Mouse (Mus musculus) v-Abl transformed pro-B cells (cell line): ENCODE measurements around the gene Cdh20.

Experiments used
- in situ Hi-C, 2 experiments: fragments of 400-800 bp; cut with MboI; formaldehyde crosslinking; loops; one replicate each; pipeline ENCODE4 v1.15.1; 2025; ENCODE audit not compliant: unreplicated experiment in 2 of 2

The Cdh20 gene

DNA sequence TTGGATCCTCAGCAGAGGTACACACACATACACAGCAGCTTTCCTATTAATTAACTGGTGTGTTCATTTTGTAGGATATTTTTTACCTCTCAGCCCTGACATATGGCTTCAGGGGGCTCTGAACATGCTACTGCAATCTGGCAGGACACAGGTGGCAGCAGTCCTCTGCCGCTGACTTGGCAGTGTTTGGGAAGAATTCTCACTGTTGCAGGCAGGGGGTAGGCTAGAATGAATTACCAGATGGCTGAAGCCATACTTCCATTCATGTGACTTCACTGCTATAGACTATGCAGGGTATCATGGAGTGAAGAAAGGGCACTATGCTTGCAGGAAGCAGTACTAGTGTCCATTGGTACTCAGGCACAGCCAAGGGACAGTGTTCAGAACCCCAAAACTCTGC, 233.8 kb downstream of the Cdh20 start:
- in situ Hi-C loops: no loop called here

DNA sequence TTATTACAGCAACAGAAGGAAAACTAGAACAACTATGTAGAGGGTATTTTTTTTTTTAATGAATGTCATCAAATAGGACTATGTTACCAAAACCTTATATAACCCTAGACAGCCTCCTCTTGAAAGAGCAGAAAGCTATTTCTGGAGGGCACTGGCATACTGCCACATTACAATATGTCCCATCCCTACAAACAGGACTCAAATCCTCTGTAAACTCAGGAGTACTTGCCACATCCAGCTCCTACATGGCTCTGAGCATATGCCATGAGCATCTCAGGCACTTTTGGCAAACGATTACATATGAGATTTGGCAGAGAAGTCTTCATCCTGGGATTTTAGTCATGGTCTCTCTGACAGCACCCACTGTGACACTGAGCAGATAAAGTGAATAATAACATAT, 235.5 kb downstream of the Cdh20 start:
- in situ Hi-C loops: no loop called here

DNA sequence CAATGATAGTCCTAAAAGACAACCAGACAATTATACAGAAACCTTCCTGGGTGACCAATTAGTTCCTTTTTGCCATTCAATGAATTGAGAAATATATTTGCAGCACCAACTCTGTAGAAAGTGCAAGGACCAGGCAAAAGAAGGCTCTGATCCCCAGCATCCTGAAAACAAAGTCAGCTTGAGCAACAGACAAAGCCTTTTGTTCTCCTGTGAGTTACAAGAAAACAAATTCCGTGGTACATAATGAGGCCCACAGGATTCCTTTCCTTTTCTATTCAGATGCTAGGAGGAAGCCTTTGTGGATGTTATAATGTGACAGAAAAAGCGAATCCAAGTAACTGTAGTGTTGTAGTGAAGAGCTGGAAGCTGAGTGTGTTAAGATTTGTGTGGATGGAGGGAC, 244.3 kb downstream of the Cdh20 start:
- in situ Hi-C loops: no loop called here

DNA sequence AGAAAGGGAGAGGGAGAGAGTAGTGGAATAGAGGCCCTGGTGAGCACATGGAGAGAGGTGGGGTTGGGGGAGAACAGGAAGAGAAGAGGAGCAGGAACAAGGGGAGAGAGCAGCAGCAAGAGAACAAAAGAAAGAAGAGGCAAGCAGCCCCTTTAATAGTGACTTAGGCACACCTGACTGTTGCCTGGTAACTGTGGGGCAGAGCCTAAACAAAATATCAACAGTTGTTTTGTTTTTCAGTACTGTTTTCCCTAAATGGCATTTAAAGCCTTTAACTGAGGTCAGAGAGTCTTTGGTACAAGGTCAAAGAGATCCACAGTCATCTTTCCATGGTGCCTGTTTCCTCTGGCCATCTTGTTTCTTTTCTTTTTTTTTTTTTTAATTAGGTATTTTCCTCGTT, 245.0 kb downstream of the Cdh20 start:
- in situ Hi-C loops: no loop called here

DNA sequence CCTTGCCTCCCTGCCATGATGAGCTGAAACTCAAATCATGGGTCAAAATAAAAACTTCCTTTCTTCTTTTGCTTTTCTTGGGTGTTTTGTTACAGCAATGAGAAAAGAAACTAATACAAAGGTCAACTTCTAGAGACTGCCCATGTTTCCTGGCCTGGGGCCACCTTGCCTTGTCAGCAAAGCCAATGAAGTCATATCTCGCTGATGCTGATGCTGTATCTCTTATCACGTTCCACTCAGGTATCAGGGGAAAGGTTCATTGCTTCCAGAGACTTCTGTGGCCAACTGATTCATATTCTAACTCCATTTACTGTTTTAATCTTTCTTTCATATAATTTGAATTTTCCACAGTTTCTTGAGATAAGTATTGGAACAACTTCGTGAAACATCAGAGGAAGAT, 273.3 kb downstream of the Cdh20 start:
- in situ Hi-C loops: no loop called here
